Comparison of ENCODE assay signal across 18 mouse cellular contexts in genomic region chr4:136811596-136811995, GRCm38 (mm10). TPM values are rescaled to one million over a fixed set of nuclear protein-coding genes. Genes with fewer than 3 reads are reported as not detected.
DNase-seq lines count a peak whose midpoint lies in the region; ATAC-seq and TF ChIP-seq lines count a peak whose summit lies in the region.
"Had no signal": no experiment of that assay in that cellular context is flagged by ENCODE, and none has a peak within 500 bp of the region (broad histone marks: within the 10 kb centered on the region; RNA-seq: fewer than 3 reads in every experiment).

No protein-coding gene starts in this region.

- H3K9me3 ChIP-seq in heart, embryonic 10.5 days = no peaks in the 10 kb centered on the region
- no peaks in the 10 kb centered on the region for H3K9me3 ChIP-seq in midbrain, embryonic 12.5 days
- H3K9me3 ChIP-seq in midbrain, embryonic 15.5 days = no peaks in the 10 kb centered on the region
- no peaks in the 10 kb centered on the region for H3K9me3 ChIP-seq in forebrain, postnatal 0 days (ENCODE audit: low read length)
- H3K9me3 ChIP-seq in stomach, postnatal 0 days (ENCODE audit: control insufficient read depth, low read length) = no peaks in the 10 kb centered on the region
- H3K9me3 ChIP-seq: embryonic facial prominence, embryonic 12.5 days; heart, embryonic 15.5 days; limb, embryonic 15.5 days had no signal

- H3K4me1 ChIP-seq in heart, embryonic 10.5 days = peaks cover 63% of the 10 kb centered on the region
- peaks cover 90% of the 10 kb centered on the region for H3K4me1 ChIP-seq in midbrain, embryonic 12.5 days
- peaks cover 58% of the 10 kb centered on the region for H3K4me1 ChIP-seq in midbrain, embryonic 15.5 days
- 0 out of 2 replicates have a peak, but pooled peaks cover 10% of the 10 kb centered on the region for H3K4me1 ChIP-seq in forebrain, postnatal 0 days (ENCODE audit: insufficient read depth)
- no peaks in the 10 kb centered on the region for H3K4me1 ChIP-seq in stomach, postnatal 0 days (replicated peaks; ENCODE audit: control insufficient read depth, insufficient read depth)

- H3K4me3 ChIP-seq in heart, embryonic 10.5 days = no peak overlapping the region
- H3K4me3 ChIP-seq in midbrain, embryonic 12.5 days = no peak overlapping the region
- H3K4me3 ChIP-seq in midbrain, embryonic 15.5 days = no peak overlapping the region
- H3K4me3 ChIP-seq in forebrain, postnatal 0 days (ENCODE audit: low read depth, low read length) = no peak overlapping the region
- no peak overlapping the region for H3K4me3 ChIP-seq in stomach, postnatal 0 days (ENCODE audit: low read depth, low read length)
- H3K4me3 ChIP-seq: embryonic facial prominence, embryonic 12.5 days; heart, embryonic 15.5 days; limb, embryonic 15.5 days had no signal

- no peak for ATAC-seq in midbrain, embryonic 12.5 days (ENCODE audit: low FRiP score, low read depth)
- ATAC-seq in midbrain, embryonic 15.5 days (replicated peaks) = no peak
- ATAC-seq in forebrain, postnatal 0 days = no peak
- ATAC-seq in stomach, postnatal 0 days (ENCODE audit: low FRiP score, low TSS enrichment) = no peak

- no peak for DNase-seq in heart, embryonic 10.5 days (ENCODE audit: low spot score)
- no peak for DNase-seq in heart, adult 8-10 months (ENCODE audit: low spot score)
- no peak for DNase-seq in forebrain, postnatal 0 days
- no peak for DNase-seq in stomach, postnatal 0 days (ENCODE audit: low spot score)
- DNase-seq in lung, postnatal 36 days = no peak
- DNase-seq: adrenal gland, adult 8-10 months; B cell, adult 2 months; cerebellum, postnatal 14 days; kidney, adult 2 months; kidney, postnatal 36 days; lung, postnatal 10 days; right cerebral cortex, postnatal 14 days; thymus, postnatal 4 days had no signal

- 0 out of 2 replicates have a peak, but pooled peaks have one; percentile 12 for TF ChIP-seq CTCF in forebrain, postnatal 0 days (IDR thresholded peaks at IDR 0.05; ENCODE audit: low read depth)
- peak; percentile 16 for TF ChIP-seq CTCF in stomach, postnatal 0 days (IDR thresholded peaks at IDR 0.05; ENCODE audit: low read depth)

- WGBS in heart, embryonic 10.5 days = 27% methylated on average over 6 of the region's 6 CpGs
- WGBS in midbrain, embryonic 12.5 days = 7% methylated on average over 6 of the region's 6 CpGs
- WGBS in midbrain, embryonic 15.5 days = 14% methylated on average over 6 of the region's 6 CpGs
- WGBS in forebrain, postnatal 0 days = 9% methylated on average over 6 of the region's 6 CpGs
- 39% methylated on average over 6 of the region's 6 CpGs for WGBS in stomach, postnatal 0 days

- peaks cover 11% of the 10 kb centered on the region; the same call in 1 of the 2 replicates for H3K27me3 ChIP-seq in heart, embryonic 10.5 days (ENCODE audit: insufficient read depth, poor library complexity, severe bottlenecking)
- H3K27me3 ChIP-seq in midbrain, embryonic 12.5 days = no peaks in the 10 kb centered on the region
- H3K27me3 ChIP-seq in midbrain, embryonic 15.5 days (replicated peaks) = no peaks in the 10 kb centered on the region
- no peaks in the 10 kb centered on the region for H3K27me3 ChIP-seq in forebrain, postnatal 0 days (ENCODE audit: insufficient read depth, low read length)
- H3K27me3 ChIP-seq in stomach, postnatal 0 days (ENCODE audit: control insufficient read depth, insufficient read depth, low read length) = no peaks in the 10 kb centered on the region
- H3K27me3 ChIP-seq: embryonic facial prominence, embryonic 12.5 days; heart, embryonic 15.5 days; limb, embryonic 15.5 days had no signal

- H3K4me2 ChIP-seq in midbrain, embryonic 12.5 days (replicated peaks) = peak overlapping the region; percentile 17; the same call in 1 of the 2 replicates
- H3K4me2 ChIP-seq in midbrain, embryonic 15.5 days = no peak overlapping the region
- no peak overlapping the region for H3K4me2 ChIP-seq in forebrain, postnatal 0 days (ENCODE audit: low read depth)
- no peak overlapping the region for H3K4me2 ChIP-seq in stomach, postnatal 0 days (replicated peaks; ENCODE audit: low read depth)
- H3K4me2 ChIP-seq: embryonic facial prominence, embryonic 12.5 days; heart, embryonic 15.5 days; limb, embryonic 15.5 days had no signal

- H3K36me3 ChIP-seq in heart, embryonic 10.5 days = no peaks in the 10 kb centered on the region
- H3K36me3 ChIP-seq in midbrain, embryonic 12.5 days = peaks cover 9% of the 10 kb centered on the region; the same call in 1 of the 2 replicates
- no peaks in the 10 kb centered on the region for H3K36me3 ChIP-seq in midbrain, embryonic 15.5 days (replicated peaks)
- H3K36me3 ChIP-seq in forebrain, postnatal 0 days (ENCODE audit: insufficient read depth) = no peaks in the 10 kb centered on the region
- H3K36me3 ChIP-seq in stomach, postnatal 0 days (ENCODE audit: control insufficient read depth, insufficient read depth, low read length) = no peaks in the 10 kb centered on the region
- H3K36me3 ChIP-seq: embryonic facial prominence, embryonic 12.5 days; heart, embryonic 15.5 days; limb, embryonic 15.5 days had no signal

- H3K27ac ChIP-seq in heart, embryonic 10.5 days = peak overlapping the region; percentile 26
- peak overlapping the region; percentile 16; the same call in 1 of the 2 replicates for H3K27ac ChIP-seq in midbrain, embryonic 12.5 days (replicated peaks)
- no peak overlapping the region for H3K27ac ChIP-seq in midbrain, embryonic 15.5 days
- H3K27ac ChIP-seq in forebrain, postnatal 0 days (ENCODE audit: low read depth, low read length) = no peak overlapping the region
- H3K27ac ChIP-seq in stomach, postnatal 0 days (replicated peaks) = no peak overlapping the region
- H3K27ac ChIP-seq: embryonic facial prominence, embryonic 12.5 days; heart, embryonic 15.5 days; limb, embryonic 15.5 days had no signal

- 0 out of 2 replicates have a peak overlapping the region, but pooled peaks have one; percentile 20 for H3K9ac ChIP-seq in midbrain, embryonic 12.5 days (replicated peaks)
- H3K9ac ChIP-seq in midbrain, embryonic 15.5 days = no peak overlapping the region
- H3K9ac ChIP-seq in forebrain, postnatal 0 days = no peak overlapping the region
- H3K9ac ChIP-seq in stomach, postnatal 0 days (ENCODE audit: low read length) = no peak overlapping the region
- H3K9ac ChIP-seq: embryonic facial prominence, embryonic 12.5 days; heart, embryonic 15.5 days; limb, embryonic 15.5 days had no signal

- TF ChIP-seq EP300 in stomach, postnatal 0 days (optimal IDR thresholded peaks at IDR 0.05) = no peak

RNA-seq across cellular contexts. Expression of gene Ephb2, which starts 24.2 kb away (rescaled TPM):
- polyA plus RNA-seq in heart, embryonic 10.5 days (2016; fragmentation: Nextera tagmentation; extraction: Ambion mirVana) = 2.6 and 4.2 TPM in 2 replicates
- total RNA-seq in heart, adult 8-10 months (2022) = under 1 TPM; 0.44 to 0.86 (median 0.45) TPM
- 39.8 and 40.0 TPM in 2 replicates for polyA plus RNA-seq in midbrain, embryonic 12.5 days (2016; fragmentation: Nextera tagmentation; extraction: Ambion mirVana)
- polyA plus RNA-seq in midbrain, embryonic 15.5 days (2015; fragmentation: Nextera tagmentation; extraction: Ambion mirVana) = 31.0 and 31.7 TPM in 2 replicates
- 79.9 and 85.6 TPM in 2 replicates for total RNA-seq in forebrain, postnatal 0 days (2014; rRNA removed)
- polyA plus RNA-seq in forebrain, postnatal 0 days (2015; fragmentation: Nextera tagmentation; extraction: Ambion mirVana) = 9.2 and 10.8 TPM in 2 replicates
- polyA plus RNA-seq in stomach, postnatal 0 days (2015; fragmentation: Nextera tagmentation; extraction: Ambion mirVana) = 2.3 and 2.5 TPM in 2 replicates

Comparison
In these comparisons a context has a peak if more than half of its experiments do, and no peak if none do; other contexts are left out.
1. H3K27ac ChIP-seq: peak in heart, embryonic 10.5 days (single experiment) and midbrain, embryonic 12.5 days (single experiment); none in midbrain, embryonic 15.5 days (single experiment), forebrain, postnatal 0 days (single experiment) and stomach, postnatal 0 days (single experiment).